Mouse (Mus musculus) stomach, embryonic 16.5 days (tissue): ENCODE measurements around the gene Maz. TPM values are rescaled to one million over a fixed set of nuclear protein-coding genes. Genes with fewer than 3 reads are reported as not detected.

Experiments
- ATAC-seq: fragments of 200-750 bp; cut with Nextera tagmentation; 2 replicates; pipeline ENCODE4 v1.8.0; 2017; ENCODE audit warnings: moderate number of reproducible peaks, moderate TSS enrichment; ENCODE audit not compliant: insufficient read depth, low FRiP score
- H3K27ac ChIP-seq: fragments of 300-500 bp; sonication (generic); 2 replicates; pipeline ENCODE4 v1.5.1; 2014; ENCODE audit warnings: low read length
- H3K27me3 ChIP-seq: fragments of 300-500 bp; sonication (generic); 2 replicates; pipeline ENCODE4 v1.6.1; 2014; ENCODE audit warnings: low read length, control low read depth, mixed read lengths; ENCODE audit not compliant: control insufficient read depth, insufficient read depth
- H3K36me3 ChIP-seq: fragments of 300-500 bp; sonication (generic); 2 replicates; pipeline ENCODE4 v1.6.1; 2014; ENCODE audit warnings: low read length; ENCODE audit not compliant: control insufficient read depth, insufficient read depth
- H3K4me1 ChIP-seq: fragments of 300-500 bp; sonication (generic); 2 replicates; pipeline ENCODE4 v1.6.1; 2014; ENCODE audit warnings: low read length, control low read depth, mixed read lengths; ENCODE audit not compliant: control insufficient read depth, insufficient read depth
- H3K4me2 ChIP-seq: fragments of 300-500 bp; sonication (generic); 2 replicates; pipeline ENCODE4 v1.6.1; 2014; ENCODE audit warnings: low read depth, low read length, mixed read lengths
- H3K4me3 ChIP-seq: fragments of 300-500 bp; sonication (generic); replicated peaks from 2 replicates; pipeline ENCODE4 v1.5.1; 2014; ENCODE audit warnings: mild to moderate bottlenecking, low read length
- H3K9ac ChIP-seq: fragments of 300-500 bp; sonication (generic); 2 replicates; pipeline ENCODE4 v1.6.1; 2014; ENCODE audit warnings: low read length
- H3K9me3 ChIP-seq: fragments of 300-500 bp; sonication (generic); replicated peaks from 2 replicates; pipeline ENCODE4 v1.6.1; 2016; ENCODE audit warnings: low read length, control low read depth; ENCODE audit not compliant: control insufficient read depth
- WGBS: fragments of 180-500 bp; shearing (Covaris S2); extraction: QIAGEN DNeasy Blood & Tissue Kit; methylation state at CpG from one replicate; pipeline ENCODE4 v1.1.7; 2014; 5-methylcytosine and 5-hydroxymethylcytosine counted together
- polyA plus RNA-seq: library from polyadenylated mRNA; unstranded; fragments of >200 nt; fragmentation: Nextera tagmentation; extraction: Ambion mirVana; gene quantifications from 2 replicates; pipeline ENCODE4 v1.2.1, GENCODE M21; 2015

Maz gene
- polyA plus RNA-seq, 1 experiment from 2014 or later = 27.9 TPM

GRCm38 (mm10) chr7:127023272-127023691 lies 3.6 kb downstream of the Maz start:
- H3K36me3 ChIP-seq = peaks cover 7% of the 10 kb centered on the region; the same call in 1 of the 2 replicates
- H3K27me3 ChIP-seq = no peaks in the 10 kb centered on the region
- ATAC-seq = no peak
- no peaks in the 10 kb centered on the region for H3K9me3 ChIP-seq
- peak overlapping the region; percentile 90 for H3K4me2 ChIP-seq
- peak overlapping the region; percentile 8; the same call in 1 of the 2 replicates for H3K4me3 ChIP-seq
- H3K4me1 ChIP-seq = peaks cover 61% of the 10 kb centered on the region
- peak overlapping the region; percentile 99 for H3K9ac ChIP-seq
- 0 out of 2 replicates have a peak overlapping the region, but pooled peaks have one; percentile 19 for H3K27ac ChIP-seq
- 72% methylated on average over 13 of the region's 13 CpGs for WGBS

GRCm38 (mm10) chr7:127022528-127023271 lies 4.1 kb downstream of the Maz start:
- Histone ChIP-seq H3K9me3 (no peaks in the 10 kb centered on the region), H3K27ac (peak overlapping the region; percentile 19; the same call in 1 of the 2 replicates), H3K4me2 (peak overlapping the region; percentile 90), H3K9ac (0 out of 2 replicates have a peak overlapping the region, but pooled peaks have one; percentile 1), H3K4me1 (peaks cover 62% of the 10 kb centered on the region), H3K36me3 (peaks cover 7% of the 10 kb centered on the region; the same call in 1 of the 2 replicates), H3K27me3 (no peaks in the 10 kb centered on the region), H3K4me3 (no peak overlapping the region)
- WGBS = 81% methylated on average over 7 of the region's 7 CpGs
- no peak for ATAC-seq

GRCm38 (mm10) chr7:127021563-127022527 lies 5.0 kb downstream of the Maz start:
- H3K9ac ChIP-seq = peak overlapping the region; percentile 79

GRCm38 (mm10) chr7:127020901-127021562 lies 5.8 kb downstream of the Maz start, which contains the start of the genes Gm42742 and Prrt2:
Gene Gm42742, minus strand, starts transcription at chr7:127021097.
Gene Prrt2, minus strand, starts transcription at chr7:127021211.
- Histone ChIP-seq H3K9me3 (no peaks in the 10 kb centered on the region), H3K4me3 (peak within 1 kb of the TSS; percentile 61), H3K4me2 (peak within 1 kb of the TSS; percentile 84), H3K36me3 (peaks cover 7% of the 10 kb centered on the region; the same call in 1 of the 2 replicates), H3K4me1 (peaks cover 66% of the 10 kb centered on the region), H3K27me3 (no peaks in the 10 kb centered on the region), H3K9ac (peak within 1 kb of the TSS; percentile 79), H3K27ac (peak within 1 kb of the TSS; percentile 86)
- WGBS = 2% methylated on average over 37 of the region's 37 CpGs
- ATAC-seq = peak; percentile 14; the same call in 1 of the 2 replicates

More at GRCm38 (mm10) chr7:127021563-127022527, 5.0 kb downstream of the Maz start:
- no peaks in the 10 kb centered on the region for H3K9me3 ChIP-seq
- peak overlapping the region; percentile 61 for H3K4me3 ChIP-seq
- H3K4me2 ChIP-seq = peak overlapping the region; percentile 84
- peaks cover 65% of the 10 kb centered on the region for H3K4me1 ChIP-seq
- no peak for ATAC-seq
- H3K27me3 ChIP-seq = no peaks in the 10 kb centered on the region
- H3K36me3 ChIP-seq = peaks cover 7% of the 10 kb centered on the region; the same call in 1 of the 2 replicates
- H3K27ac ChIP-seq = peak overlapping the region; percentile 86
- 34% methylated on average over 5 of the region's 5 CpGs for WGBS

- no peak for ATAC-seq
- Histone ChIP-seq H3K36me3 (peaks cover 9% of the 10 kb centered on the region; the same call in 1 of the 2 replicates), H3K9me3 (no peaks in the 10 kb centered on the region), H3K4me3 (peak overlapping the region; percentile 61), H3K4me1 (peaks cover 72% of the 10 kb centered on the region), H3K9ac (peak overlapping the region; percentile 79), H3K4me2 (peak overlapping the region; percentile 84), H3K27ac (peak overlapping the region; percentile 86), H3K27me3 (no peaks in the 10 kb centered on the region)
- WGBS = 25% methylated on average over 5 of the region's 5 CpGs
Measured at GRCm38 (mm10) chr7:127020491-127020890, 6.3 kb downstream of the Maz start.

GRCm38 (mm10) chr7:127020031-127020430 lies 6.8 kb downstream of the Maz start:
- H3K9ac ChIP-seq = peak overlapping the region; percentile 79
- H3K27me3 ChIP-seq = no peaks in the 10 kb centered on the region
- 41% methylated on average over 3 of the region's 3 CpGs for WGBS
- H3K27ac ChIP-seq = peak overlapping the region; percentile 86
- peak overlapping the region; percentile 61 for H3K4me3 ChIP-seq
- peaks cover 14% of the 10 kb centered on the region; the same call in 1 of the 2 replicates for H3K36me3 ChIP-seq
- peak overlapping the region; percentile 84 for H3K4me2 ChIP-seq
- H3K9me3 ChIP-seq = no peaks in the 10 kb centered on the region
- no peak for ATAC-seq
- peaks cover 76% of the 10 kb centered on the region for H3K4me1 ChIP-seq

- Histone ChIP-seq H3K36me3 (peaks cover 15% of the 10 kb centered on the region; the same call in 1 of the 2 replicates), H3K4me3 (peak overlapping the region; percentile 61), H3K27me3 (no peaks in the 10 kb centered on the region), H3K9me3 (no peaks in the 10 kb centered on the region), H3K4me1 (peaks cover 77% of the 10 kb centered on the region), H3K9ac (peak overlapping the region; percentile 79), H3K27ac (peak overlapping the region; percentile 86; the same call in 1 of the 2 replicates), H3K4me2 (peak overlapping the region; percentile 84)
- WGBS = 70% methylated on average over 14 of the region's 14 CpGs
- ATAC-seq = no peak
Measured at GRCm38 (mm10) chr7:127019306-127019960, 7.4 kb downstream of the Maz start.
